Mouse (Mus musculus) kidney, adult 2 months (tissue): ENCODE results near the gene Slc10a2.

ENCODE experiments used
- CTCF ChIP-seq: fragments of 200-500 bp; conservative IDR thresholded peaks from 2 replicates; pipeline ENCODE4 v1.5.1; 2011; ENCODE audit warnings: low read depth, mild to moderate bottlenecking, control low read depth, low read length, moderate library complexity, mixed read lengths; ENCODE audit not compliant: insufficient read depth, insufficient read length
- POLR2A ChIP-seq: fragments of 200-500 bp; IDR thresholded peaks from one replicate; pipeline ENCODE4 v1.6.1; 2011; ENCODE audit warnings: low read depth, low read length, control low read depth

DNA sequence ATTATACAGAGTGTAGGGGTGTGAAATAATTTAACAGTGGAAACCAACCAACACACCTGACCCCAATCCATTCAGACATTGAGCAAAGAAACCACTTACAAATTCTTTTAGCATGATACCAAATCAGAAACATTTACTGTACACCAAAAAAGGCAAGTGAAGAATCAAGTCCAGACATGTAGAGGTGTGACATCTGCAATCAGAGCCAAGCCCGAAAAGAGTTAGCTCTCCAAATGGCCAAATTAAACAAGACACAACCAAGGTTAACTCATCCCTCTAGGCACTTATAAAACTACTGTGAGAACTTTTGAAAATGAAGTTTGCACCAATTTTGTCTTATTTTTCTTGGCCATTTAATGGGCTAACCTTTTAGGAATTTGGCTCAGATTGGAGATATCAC, 46.3 kb downstream of the Slc10a2 start:
- no peak for TF ChIP-seq CTCF
- TF ChIP-seq POLR2A: no peak
